Mouse (Mus musculus): ENCODE measurements around the gene Ppp1r16b.

Gene Ppp1r16b

DNA sequence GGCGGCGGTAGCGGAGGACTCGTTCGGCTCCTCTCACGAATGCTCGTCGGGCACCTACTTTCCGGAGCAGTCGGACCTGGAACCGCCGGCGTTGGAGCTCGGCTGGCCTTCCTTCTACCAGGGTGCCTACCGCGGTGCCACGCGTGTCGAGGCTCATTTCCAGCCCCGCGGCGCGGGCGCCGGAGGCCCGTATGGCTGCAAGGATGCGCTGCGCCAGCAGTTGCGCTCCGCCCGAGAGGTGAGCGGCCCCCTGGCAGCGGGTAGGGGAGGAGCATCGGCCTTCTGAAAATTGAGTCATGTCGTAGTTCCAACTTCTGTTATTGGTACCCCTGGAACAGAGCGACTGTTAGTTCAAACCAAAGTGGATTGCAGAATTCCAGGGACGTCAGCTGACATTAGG lies 103.2 kb downstream of the Ppp1r16b start:
- DNase-seq (ENCODE audit: low spot score in 2 of 2) = no peak

DNA sequence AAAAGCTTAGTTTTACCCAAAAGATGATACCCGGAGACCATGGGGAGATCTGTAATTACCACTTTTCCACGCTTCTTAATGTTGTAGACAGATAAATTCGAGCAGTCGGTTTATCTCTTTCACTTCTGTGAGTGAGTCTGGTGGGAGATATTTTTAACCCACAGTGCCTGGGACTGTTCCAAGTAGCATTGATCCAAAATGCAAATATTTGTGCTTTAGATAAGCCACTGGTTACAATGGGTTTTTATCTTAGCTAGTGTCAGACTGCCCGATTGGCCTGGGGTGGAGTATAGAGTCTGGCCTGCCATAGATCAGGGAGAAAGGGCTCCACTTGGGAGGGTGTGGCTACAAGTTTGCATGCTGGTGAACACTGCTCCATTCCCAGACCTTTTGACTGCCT lies 103.6 kb downstream of the Ppp1r16b start:
- DNase-seq (ENCODE audit: low spot score in 2 of 2) = no peak

DNA sequence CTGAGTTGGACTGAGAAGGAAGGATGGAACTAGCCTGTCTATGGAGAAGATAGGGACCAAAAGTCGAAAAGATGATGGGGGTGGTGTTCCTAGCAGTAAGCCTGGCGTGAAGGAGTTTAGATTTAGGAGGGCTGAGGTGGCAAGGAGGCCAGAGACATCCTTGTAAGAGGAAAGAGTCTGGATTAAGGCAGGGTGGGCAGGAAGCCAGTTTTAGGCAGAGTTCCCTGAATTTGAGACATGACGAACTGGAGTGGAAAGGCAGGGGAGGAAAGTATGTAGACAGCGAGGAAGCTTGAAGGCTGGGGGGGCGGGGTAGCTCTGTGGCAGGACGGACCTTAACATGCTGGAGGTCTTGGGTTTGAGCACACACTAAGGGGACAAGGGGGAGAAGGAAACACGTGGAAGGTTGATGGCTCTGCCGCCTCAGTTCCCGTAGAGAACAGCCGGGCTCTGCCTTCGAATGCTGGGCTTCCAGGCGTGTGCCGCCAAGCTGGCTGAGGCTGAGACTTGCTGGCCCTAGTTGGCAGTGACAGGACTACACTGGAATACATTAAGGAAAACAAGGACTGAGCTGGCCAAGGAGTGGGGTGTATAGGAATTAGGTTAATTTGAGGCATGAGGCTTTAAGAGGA lies 105.0 kb downstream of the Ppp1r16b start:
- no peak for DNase-seq (ENCODE audit: low spot score in 2 of 2)

DNA sequence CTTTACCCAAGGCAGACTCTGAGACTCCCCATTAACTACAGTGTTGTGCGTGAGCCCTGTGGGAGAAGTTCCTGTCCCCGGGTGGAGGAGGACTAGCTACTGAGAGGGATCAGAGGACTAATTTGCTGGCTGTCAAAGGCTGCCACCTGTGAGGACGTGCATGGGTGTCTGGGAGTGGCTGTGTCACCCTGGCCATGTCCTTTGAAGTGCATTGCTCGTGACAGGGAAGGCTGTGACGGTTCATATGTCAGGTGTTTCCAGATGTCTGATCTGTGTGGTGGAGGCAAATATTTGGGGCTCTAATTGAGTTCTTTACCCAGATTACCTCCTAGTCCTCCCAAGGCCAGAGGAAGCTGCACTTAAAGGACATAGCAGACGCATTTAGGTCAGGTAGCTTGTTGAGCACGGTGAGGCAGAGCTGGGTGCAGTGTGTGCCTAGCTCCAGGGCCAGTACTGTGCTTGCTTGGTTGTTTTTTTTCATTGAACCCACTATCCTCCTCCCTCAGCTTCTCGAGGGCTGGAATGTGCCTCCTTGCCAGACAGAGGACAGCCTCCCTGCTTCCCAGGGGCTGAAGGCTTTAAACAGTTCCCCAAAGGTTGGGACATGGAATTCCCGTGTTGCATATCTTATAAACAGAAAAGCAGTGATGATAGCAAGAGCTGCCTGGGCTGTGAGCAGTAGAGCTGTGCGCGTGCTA lies 106.0 kb downstream of the Ppp1r16b start:
- no peak for DNase-seq (ENCODE audit: low spot score in 2 of 2)

DNA sequence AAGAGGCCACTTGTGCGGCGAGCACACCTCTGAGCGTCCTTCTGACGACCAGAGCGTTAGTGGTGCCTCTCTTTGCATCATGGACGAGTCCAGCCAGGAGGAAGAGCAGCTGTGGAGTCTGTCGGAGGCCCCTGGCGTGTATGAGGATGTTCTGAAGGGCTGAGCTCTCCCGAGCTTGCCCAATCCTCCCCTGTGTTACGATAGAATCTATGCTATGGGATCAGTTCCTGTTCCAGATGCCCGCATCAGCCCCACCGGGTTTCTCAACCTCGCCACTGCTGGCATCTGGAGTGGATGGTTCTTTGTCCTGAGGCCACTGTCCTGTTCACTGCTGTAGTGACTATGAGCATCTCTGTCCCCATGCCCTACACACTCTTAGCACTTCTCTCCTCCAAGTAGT lies 107.6 kb downstream of the Ppp1r16b start:
- DNase-seq (ENCODE audit: low spot score in 2 of 2) = no peak

DNA sequence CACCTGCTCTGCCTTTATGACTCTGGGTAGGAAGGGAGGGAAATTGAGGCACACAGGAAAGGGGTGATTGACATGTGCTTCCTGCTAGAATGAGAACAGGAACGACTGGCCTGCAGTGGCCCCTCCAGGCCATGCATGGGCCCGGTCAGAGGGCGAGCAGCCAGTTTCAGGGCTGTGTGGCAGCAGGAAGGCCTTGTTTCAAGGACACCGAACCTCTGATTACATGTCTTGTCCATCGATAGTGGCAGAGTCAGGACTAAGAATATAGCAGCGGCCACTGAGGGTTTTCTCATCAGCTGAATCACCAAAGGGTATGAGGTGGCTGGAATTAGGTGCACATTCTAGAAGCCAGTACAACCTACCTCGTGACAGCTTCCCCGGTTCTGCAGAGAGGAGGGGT lies 109.7 kb downstream of the Ppp1r16b start:
- DNase-seq (ENCODE audit: low spot score in 2 of 2) = no peak

DNA sequence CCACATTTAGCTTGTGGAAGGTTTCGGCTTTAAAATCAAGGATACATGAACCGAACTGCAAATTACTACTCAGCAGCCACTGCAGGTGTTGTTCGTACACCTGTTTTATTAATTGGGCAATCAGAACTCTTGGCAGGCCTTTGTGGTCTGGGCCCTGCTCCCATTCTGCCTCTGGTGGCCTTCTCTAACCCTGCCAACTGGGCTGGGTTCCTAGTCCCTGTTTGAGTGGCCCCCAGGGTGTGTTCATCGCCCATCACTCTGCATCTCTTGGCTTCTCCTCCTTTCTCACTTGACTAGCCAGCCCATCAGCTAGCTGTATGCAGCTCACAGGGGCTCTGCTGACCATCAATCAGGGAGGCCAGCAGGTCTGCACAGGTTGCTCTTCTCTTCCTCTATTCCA lies 111.5 kb downstream of the Ppp1r16b start:
- DNase-seq (ENCODE audit: low spot score in 2 of 2) = no peak

DNA sequence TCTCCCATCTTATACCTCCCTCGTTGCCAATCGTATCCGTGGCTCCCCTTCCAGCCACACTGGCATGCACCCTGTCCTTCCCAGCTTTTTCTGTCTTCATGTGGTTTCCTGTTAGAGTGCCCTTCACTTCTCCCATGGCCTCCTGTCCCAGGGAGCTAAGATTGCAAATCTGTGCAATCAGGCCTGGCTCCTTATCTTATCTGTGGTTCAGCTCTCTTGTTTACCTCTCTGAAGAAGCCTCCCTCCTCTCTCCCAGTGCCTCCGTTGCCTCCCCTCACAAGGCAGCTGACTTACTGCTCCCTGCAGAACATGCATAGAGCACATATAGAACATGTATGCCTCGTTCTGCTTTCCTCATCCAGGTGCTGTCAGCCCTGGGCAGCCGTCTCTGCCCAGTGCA lies 112.3 kb downstream of the Ppp1r16b start:
- no peak for DNase-seq (ENCODE audit: low spot score in 2 of 2)

DNA sequence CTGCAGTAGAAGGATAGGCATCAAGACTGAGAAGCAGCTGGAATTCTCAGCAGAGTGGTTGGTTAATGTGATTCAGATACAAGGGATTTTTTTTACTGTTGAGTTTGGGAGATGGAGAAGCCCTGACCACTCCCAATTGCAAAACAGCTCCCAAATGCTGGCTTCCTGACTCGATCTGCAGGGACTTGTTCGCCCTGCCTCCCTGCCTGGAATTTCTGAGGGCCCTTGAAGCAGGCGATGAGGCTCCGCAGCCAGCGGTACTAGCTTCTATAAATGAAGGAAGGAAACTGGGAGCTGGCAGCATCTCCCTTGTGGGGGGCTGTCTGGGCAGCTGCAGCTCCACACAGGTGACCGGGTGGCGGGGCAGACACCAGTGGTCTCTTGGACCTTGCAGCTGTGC lies 113.2 kb downstream of the Ppp1r16b start:
- no peak for DNase-seq (ENCODE audit: low spot score in 2 of 2)

DNA sequence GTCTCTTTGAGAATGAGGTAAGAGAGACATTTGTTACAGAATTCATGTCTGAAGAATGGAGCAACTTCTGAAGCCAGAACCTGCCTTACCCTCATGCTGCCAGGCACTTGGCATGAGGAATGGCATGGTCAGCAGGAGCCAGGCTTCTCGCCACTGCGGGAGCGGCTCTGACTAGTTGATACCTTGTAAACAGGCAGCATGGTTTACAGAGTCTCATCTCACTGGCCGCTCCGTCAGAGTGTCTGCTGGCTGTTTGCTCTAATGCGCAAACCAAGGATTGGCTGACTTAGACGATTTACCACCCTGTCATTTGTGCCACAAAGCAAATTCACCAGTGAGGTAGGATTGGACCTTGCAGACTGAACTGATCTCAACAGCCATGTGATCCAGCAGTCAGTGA lies 115.9 kb downstream of the Ppp1r16b start:
- DNase-seq (ENCODE audit: low spot score in 2 of 2) = no peak

DNA sequence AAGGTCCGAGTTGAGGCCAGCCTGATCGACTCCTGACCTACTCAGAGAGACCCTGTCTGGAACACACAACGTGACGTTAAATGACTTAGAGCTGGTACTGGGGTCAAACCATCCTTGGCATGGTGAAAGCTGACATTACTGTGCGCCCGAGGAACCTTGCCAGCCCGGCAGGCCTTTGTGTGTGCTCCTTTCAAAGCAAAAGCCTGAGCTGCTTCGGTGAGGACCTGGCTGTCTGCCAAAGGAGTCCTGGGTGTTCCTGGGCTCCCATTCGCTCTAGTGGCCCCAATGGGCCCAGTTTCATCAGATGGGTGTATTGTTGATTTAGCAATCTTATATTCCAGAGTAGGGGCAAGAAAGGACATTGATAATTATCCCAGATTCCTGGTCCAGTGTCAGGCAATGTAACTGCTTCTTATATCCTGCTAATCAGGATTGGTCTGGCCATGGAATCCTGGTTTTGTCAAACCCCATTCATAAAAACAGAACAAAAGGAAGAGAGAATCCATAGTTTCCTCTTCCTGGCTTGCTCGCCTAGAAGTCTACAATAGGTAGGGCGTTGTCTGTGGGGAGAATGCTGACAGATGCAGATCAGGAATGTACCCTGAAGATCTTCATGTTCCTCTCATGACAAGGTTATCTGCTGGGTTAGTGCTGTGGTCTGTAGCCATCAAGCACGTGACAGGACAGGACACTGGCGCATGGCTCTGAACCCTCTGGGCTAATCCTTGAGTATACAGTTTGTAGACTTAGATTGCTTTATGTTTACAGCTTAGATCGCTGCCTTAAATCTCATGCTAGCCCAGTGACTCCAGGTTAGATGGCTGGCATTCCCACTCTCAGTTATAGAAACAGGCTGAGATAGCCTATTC lies 122.0 kb downstream of the Ppp1r16b start:
- DNase-seq (ENCODE audit: low spot score in 2 of 2) = no peak

DNA sequence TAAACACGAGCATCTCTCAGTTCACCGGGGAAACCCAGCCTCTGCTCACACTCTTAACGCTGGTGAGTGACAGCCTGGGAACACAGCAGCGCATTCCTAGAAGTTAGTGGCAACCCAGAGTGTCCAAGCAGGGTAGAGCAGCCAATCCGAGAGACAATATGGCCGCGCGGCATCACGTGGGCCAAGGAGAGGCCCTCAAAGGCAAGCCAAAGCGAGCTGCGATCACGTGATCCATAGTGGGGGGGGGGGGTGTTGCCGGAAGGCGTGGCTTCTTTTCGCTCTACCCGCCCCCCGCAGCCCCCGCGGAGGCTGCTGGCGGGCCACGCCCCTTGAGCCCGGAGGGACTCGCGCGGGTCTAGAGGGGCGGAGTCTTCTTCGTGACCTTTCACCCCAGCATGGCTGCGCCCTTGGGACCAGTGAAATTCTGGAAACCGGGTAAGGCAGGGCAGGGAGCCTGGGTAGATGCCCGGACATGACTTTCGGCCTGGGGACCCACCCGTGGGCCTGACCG lies 129.4 kb downstream of the Ppp1r16b start, which contains the start of gene Dhx35:
Gene Dhx35 (plus strand): TSS at position 314 of the 511 bp plus-strand sequence.
- peak; percentile 94 to 97 for DNase-seq (ENCODE audit: low spot score in 2 of 2)

DNA sequence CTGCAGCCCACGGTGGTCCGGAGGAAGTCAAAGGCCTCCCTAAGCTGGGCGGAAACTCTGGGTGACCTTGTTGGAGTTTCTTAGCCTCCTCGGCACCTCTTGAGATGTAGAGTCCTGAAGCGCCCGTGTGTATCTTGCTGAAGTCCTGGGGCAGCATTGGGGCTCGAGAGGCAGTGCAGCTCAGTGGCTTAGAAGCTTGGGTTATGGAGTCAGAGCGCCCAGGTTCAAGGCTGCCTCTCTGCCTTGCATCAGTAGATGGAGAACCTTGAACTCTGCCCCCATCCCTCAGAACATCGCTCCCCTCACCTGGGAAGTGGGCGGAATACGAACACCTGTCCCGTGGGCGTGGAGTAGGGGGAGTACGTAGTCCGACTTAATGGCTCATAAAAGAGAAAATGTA lies 129.8 kb downstream of the Ppp1r16b start:
- no peak for DNase-seq (ENCODE audit: low spot score in 2 of 2)

DNA sequence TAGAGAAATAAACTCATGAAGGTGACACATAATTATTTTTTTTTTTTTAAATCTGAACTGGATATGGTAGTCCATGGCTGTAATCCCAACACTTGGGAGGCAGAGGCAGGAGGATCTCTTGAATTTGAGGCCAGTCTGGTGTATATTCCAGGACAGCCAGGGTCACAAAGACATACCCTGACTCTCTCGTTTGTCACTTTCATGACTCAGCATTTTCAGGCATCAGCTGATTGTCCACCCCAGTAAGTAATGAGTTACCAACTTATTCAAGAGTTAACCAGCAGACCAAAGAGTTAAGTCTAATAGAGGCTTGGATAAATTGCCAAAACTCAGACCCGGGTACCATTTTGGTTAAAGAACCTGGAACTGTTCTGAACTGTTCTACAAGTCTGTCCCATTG lies 130.7 kb downstream of the Ppp1r16b start:
- no peak for DNase-seq (ENCODE audit: low spot score in 2 of 2)

DNA sequence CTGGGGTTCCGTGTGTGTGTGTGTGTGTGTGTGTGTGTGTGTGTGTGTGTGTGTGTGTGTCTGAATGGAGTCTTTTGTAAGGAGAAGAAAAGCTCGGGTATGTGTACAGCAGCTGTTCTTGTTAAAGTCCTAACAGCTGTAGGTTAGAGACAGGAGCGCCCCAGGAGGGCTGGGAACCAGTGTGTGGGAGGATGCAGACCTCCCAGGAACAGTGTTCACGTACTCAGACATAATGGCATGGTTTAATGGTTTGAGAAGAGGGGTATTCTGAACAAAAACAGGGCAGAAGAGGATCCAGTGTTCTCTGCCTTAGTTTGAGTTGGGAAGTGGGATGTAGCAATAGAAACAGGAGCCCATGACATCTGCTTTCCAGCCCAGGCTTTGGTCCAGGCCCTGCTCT lies 134.1 kb downstream of the Ppp1r16b start:
- DNase-seq (ENCODE audit: low spot score in 2 of 2) = no peak

DNA sequence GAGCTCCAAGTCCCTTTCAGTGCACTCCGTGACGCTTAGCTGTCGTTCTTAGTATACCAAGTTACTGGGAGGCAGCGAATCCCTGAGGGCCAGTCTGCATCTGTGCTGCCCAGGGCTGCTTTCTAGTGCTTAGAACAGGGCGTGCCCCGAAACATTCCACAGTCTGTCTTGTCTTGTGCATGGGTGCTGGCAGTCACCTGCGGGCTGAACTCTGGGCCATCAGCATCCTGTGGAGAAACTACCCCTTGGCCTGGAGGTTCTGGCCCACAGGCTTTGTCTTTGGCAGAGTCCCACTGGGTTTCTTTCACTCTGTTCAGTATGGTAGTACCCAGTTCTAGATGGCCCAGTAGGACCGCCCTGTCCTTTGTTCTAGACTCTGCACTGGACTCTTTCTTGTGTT lies 135.6 kb downstream of the Ppp1r16b start:
- no peak for DNase-seq (ENCODE audit: low spot score in 2 of 2)

DNA sequence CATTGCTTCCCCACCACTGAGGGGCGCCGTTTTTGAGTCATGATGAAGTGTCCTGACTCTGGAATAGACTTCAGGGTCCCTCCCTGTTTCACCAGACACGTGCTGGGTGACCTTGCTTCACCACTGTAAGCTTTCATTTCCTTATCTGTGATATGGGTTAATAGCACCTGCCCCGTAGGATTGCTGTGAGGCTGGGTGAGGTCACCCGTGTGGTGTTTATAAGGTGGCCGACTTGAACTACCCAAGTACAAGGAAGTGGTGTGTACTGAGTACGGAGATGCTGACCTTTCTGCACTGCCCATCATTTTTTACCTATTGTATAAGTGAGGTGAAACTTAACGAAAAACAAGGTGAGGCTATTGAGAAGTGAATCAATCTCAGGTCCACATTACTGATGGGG lies 138.4 kb downstream of the Ppp1r16b start:
- no peak for DNase-seq (ENCODE audit: low spot score in 2 of 2)

DNA sequence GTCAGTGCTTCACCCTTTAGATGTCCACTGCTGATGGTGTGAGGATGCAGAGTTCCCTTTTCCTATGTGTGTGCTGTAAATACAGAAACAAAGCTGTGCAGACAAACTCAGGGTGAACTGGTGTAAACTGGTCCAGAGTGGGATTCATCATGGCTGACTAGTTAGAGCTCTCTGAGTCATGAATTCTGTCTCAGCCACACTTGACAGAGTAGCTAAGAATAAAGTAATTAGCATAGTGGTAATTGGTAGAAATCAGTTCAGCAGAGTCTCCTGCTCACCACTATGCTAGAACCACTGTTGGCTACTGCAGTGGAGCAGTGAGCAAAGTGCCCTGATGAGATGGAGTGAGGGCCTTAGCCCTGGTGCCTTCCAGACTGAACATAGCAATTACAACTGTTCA lies 150.5 kb downstream of the Ppp1r16b start:
- DNase-seq (ENCODE audit: low spot score in 2 of 2) = no peak
